Mouse (Mus musculus) liver, embryonic 14.5 days (tissue): Measurements from ENCODE around the gene Ptprd.

Source experiments
- CTCF ChIP-seq: IDR thresholded peaks from 2 replicates; pipeline ENCODE4 v1.5.1; 2016; ENCODE audit warnings: antibody characterized with exemption, low read depth, control low read depth
- EP300 ChIP-seq: IDR thresholded peaks from 2 replicates; pipeline ENCODE4 v1.6.1; 2016; ENCODE audit warnings: antibody characterized with exemption, low read depth

DNA sequence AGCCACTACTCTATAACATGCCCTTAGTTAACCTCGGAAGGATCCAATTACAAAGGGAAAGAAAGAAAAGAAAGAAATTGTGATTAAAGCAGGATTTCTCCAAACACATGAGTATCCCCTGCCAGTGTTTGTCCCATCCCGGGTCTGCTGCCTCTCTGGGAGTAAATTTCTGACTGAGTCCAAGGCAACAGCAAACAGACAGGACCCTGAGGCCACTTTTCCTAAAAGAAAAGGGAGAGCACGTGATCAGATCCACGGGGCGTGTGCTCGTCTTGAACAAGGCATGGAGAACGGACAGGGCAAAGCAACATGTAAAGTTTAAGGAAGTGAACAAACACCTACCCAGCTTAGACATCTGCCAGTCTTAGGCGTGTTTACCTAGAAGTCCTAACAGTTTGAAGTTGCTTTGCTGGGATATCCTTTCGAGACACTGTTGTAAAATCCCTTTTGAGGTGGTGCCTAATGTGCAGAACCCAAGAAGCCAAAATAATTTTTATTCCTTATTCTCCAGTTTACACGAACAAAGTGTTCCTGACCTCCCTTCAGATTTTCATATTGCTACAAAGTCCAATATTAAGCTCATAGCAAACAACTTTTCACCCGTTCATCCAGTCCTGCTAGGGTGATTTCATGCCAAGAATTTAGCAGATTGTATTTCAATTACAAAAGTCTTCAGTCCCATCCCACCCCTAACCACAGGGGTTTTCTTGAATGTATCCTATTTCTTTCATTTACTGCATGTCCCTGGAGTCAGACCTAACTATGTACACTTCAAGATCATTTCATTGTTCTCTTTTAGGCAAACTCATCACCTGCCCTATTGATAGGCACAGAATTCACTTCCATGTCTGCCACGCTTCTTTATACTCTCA lies 1921.9 kb downstream of the Ptprd start:
- TF ChIP-seq CTCF (no peak), EP300 (no peak)
